Mouse (Mus musculus) limb, embryonic 12.5 days (tissue): Measurements from ENCODE around the gene Sirt4. TPM values are rescaled to one million over a fixed set of nuclear protein-coding genes. Genes with fewer than 3 reads are reported as not detected.

Experiments used
- ATAC-seq: fragments of 200-750 bp; cut with Nextera tagmentation; 2 replicates; pipeline ENCODE4 v1.8.0; 2017; ENCODE audit warnings: low read depth, moderate TSS enrichment; ENCODE audit not compliant: insufficient number of reproducible peaks, insufficient read depth, low FRiP score, low TSS enrichment
- H3K27ac ChIP-seq: fragments of 300-500 bp; sonication (generic); 2 replicates; pipeline ENCODE4 v1.5.1; 2016; ENCODE audit warnings: mild to moderate bottlenecking, moderate library complexity
- H3K27me3 ChIP-seq: fragments of 300-500 bp; sonication (generic); 2 replicates; pipeline ENCODE4 v1.6.1; 2016; ENCODE audit warnings: mild to moderate bottlenecking, moderate library complexity
- H3K36me3 ChIP-seq: fragments of 300-500 bp; sonication (generic); 2 replicates; pipeline ENCODE4 v1.6.1; 2016; ENCODE audit warnings: mild to moderate bottlenecking, moderate library complexity
- H3K4me1 ChIP-seq: fragments of 300-500 bp; sonication (generic); replicated peaks from 2 replicates; pipeline ENCODE4 v1.6.1; 2016
- H3K4me2 ChIP-seq: fragments of 300-500 bp; sonication (generic); 2 replicates; pipeline ENCODE4 v1.6.1; 2016; ENCODE audit warnings: mild to moderate bottlenecking, moderate library complexity
- H3K4me3 ChIP-seq: fragments of 300-500 bp; sonication (generic); replicated peaks from 2 replicates; pipeline ENCODE4 v1.5.1; 2016; ENCODE audit warnings: mild to moderate bottlenecking
- H3K9ac ChIP-seq: fragments of 300-500 bp; sonication (generic); replicated peaks from 2 replicates; pipeline ENCODE4 v1.6.1; 2016; ENCODE audit warnings: mild to moderate bottlenecking, moderate library complexity
- H3K9me3 ChIP-seq: fragments of 300-500 bp; sonication (generic); 2 replicates; pipeline ENCODE4 v1.6.1; 2016; ENCODE audit warnings: mild to moderate bottlenecking, moderate library complexity
- WGBS: fragments of 180-500 bp; shearing (Covaris S2); methylation state at CpG from one replicate; pipeline ENCODE4 v1.1.7; 2016; 5-methylcytosine and 5-hydroxymethylcytosine counted together
- polyA plus RNA-seq: library from polyadenylated mRNA; unstranded; fragments of >200 nt; fragmentation: Nextera tagmentation; extraction: Ambion mirVana; gene quantifications from 2 replicates; pipeline ENCODE4 v1.2.1, GENCODE M21; 2016

Gene Sirt4
- polyA plus RNA-seq, 1 experiment from 2014 or later, result 21.9 TPM

DNA sequence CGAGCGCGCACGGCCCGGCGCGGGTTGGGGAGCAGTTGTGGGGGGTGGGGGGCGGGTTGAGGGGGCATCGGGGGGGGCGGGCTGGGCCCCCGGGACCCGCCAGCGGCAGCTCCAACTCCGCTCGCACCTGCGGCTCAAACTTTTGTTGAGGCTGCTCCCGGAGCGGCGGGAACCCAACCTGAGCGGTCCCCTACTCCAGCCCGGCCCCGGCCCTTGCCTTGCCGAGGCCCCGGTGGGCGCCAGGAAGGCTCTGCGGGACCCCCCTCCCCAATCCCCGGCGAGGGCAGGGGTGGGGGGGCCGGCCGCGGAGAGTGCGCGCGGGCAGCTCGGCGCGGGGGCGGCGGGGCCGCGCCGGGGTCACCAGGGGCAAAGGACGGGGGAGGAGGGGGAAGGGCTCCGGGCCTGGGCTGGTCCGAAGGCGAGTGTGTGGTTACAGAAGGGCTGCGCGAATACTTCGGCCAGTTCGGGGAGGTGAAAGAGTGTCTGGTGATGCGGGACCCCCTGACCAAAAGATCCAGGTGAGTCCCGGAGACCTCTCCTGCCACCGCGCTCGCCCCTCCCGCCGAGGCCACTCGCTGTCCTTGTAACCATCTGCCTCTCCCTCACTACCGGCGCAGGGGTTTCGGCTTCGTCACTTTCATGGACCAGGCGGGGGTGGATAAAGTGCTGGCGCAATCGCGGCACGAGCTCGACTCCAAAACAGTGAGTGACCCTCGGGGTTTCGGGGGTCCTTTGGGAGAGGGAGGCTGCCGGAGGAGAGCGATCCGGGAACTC lies 54.2 kb downstream of the Sirt4 start:
- Histone ChIP-seq H3K9me3 (no peaks in the 10 kb centered on the region), H3K36me3 (peaks cover 28% of the 10 kb centered on the region), H3K4me3 (peak overlapping the region; percentile 98), H3K27me3 (peaks cover 13% of the 10 kb centered on the region; the same call in 1 of the 2 replicates), H3K9ac (peak overlapping the region; percentile 99), H3K27ac (peak overlapping the region; percentile 91), H3K4me2 (peak overlapping the region; percentile 93), H3K4me1 (peaks cover 59% of the 10 kb centered on the region)
- 1% methylated on average over 62 of the region's 73 CpGs for WGBS
- ATAC-seq, result no peak

DNA sequence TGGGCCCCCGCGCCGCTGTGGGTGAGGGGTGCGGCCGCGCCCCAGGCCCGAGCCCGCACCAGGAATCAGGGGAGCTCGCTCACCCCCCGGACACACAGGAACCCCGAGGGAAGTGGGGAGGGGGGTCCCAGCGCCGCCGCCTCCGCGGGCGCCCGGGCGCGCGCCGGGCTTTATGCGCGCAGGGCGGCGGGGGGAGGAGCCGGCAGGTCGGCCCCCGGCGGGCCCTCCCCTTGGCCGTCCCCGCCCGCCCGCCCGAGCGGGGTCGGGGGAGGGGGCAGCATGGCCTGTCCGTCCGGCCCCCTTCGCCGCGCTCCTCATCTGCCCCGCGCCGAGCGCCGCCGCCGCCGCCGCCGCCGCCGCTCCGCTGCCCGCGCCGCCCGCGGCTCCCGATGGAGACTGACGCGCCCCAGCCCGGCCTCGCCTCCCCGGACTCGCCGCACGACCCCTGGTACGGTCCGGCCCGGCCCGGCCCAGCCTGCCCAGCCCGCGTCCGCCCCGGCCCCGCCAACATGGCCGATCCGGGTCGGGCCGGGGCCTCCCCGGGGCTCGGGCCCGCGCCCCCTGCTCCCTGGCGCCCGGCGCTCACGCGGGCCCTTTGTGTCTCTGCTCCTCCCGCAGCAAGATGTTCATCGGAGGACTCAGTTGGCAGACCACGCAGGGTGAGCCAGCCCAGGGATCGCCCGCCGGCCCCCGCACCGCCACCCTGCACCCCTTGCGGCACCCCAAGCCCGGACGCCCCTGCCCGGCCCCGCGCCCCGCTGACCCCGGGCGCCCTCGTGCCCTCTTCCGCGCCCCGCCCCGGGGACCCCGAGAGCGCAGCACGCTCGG lies 55.0 kb downstream of the Sirt4 start, which contains the start of gene Msi1:
Msi1 (plus strand) TSS at position 241 of the 828 bp plus-strand sequence.
- Histone ChIP-seq H3K9me3 (no peaks in the 10 kb centered on the region), H3K9ac (peak within 1 kb of the TSS; percentile 99), H3K27ac (peak within 1 kb of the TSS; percentile 91), H3K4me2 (peak within 1 kb of the TSS; percentile 93), H3K4me3 (peak within 1 kb of the TSS; percentile 98), H3K4me1 (peaks cover 51% of the 10 kb centered on the region), H3K36me3 (peaks cover 28% of the 10 kb centered on the region), H3K27me3 (peaks cover 13% of the 10 kb centered on the region; the same call in 1 of the 2 replicates)
- WGBS, result 1% methylated on average over 65 of the region's 117 CpGs
- ATAC-seq, result peak; percentile 71

DNA sequence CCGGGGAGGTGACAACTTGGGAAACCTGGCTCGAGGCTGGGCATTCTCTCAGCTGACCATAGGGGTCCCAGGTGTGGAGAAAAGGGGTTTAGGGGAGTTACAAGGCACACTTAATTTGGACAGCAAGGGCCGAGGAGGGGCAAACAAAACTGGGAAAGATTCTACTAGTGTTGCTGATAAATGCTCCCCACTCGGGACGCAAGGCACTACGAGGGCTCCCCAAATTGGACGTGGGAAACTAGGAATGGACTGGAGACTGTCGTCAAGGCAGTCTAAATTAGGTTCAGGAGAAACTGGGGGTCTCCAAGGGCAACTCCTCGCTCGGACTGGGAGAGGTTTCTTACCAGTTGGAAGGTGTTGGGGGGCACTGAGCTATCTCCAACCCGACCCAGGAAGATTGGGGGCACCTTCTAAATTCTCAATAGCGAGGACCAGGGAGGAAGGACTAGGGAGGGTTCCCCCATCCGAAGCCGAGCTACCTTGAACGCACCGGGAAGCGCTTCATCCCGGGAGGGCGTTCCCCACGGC lies 55.6 kb downstream of the Sirt4 start:
- Histone ChIP-seq H3K9ac (peak overlapping the region; percentile 99), H3K4me1 (peaks cover 44% of the 10 kb centered on the region), H3K4me3 (peak overlapping the region; percentile 98), H3K27ac (peak overlapping the region; percentile 91), H3K36me3 (peaks cover 24% of the 10 kb centered on the region), H3K27me3 (peaks cover 13% of the 10 kb centered on the region; the same call in 1 of the 2 replicates), H3K4me2 (peak overlapping the region; percentile 93), H3K9me3 (no peaks in the 10 kb centered on the region)
- WGBS, result under 1% methylated on average over 20 of the region's 20 CpGs
- ATAC-seq, result no peak; the same call in 1 of the 2 replicates

Other genes starting within 250 kb of the Sirt4 start
- 93.9 and 104 TPM in 2 replicates for gene Pop5, start 248.9 kb downstream of the Sirt4 start, polyA plus RNA-seq
- gene Rnf10, start 211.8 kb downstream of the Sirt4 start, polyA plus RNA-seq, result 174 and 184 TPM in 2 replicates
- 39.0 and 44.0 TPM in 2 replicates for gene Coq5, start 205.1 kb downstream of the Sirt4 start, polyA plus RNA-seq
- 1,818 and 1,898 TPM in 2 replicates for gene Dynll1, start 183.7 kb downstream of the Sirt4 start, polyA plus RNA-seq
- 444 and 480 TPM in 2 replicates for gene Srsf9, start 157.5 kb downstream of the Sirt4 start, polyA plus RNA-seq
- gene Gatc, start 143.5 kb downstream of the Sirt4 start, polyA plus RNA-seq, result 27.3 and 30.6 TPM in 2 replicates
- gene Triap1, start 143.5 kb downstream of the Sirt4 start, polyA plus RNA-seq, result 65.4 and 67.0 TPM in 2 replicates
- gene Cox6a1, start 135.7 kb downstream of the Sirt4 start, polyA plus RNA-seq, result 668 and 680 TPM in 2 replicates
- 29.4 and 29.5 TPM in 2 replicates for gene Msi1, start 55.1 kb downstream of the Sirt4 start, polyA plus RNA-seq
- gene Pla2g1b, start 18.5 kb downstream of the Sirt4 start, polyA plus RNA-seq, result not detected in 2 replicates
- 40.3 and 47.1 TPM in 2 replicates for gene Pxn, start 22.0 kb upstream of the Sirt4 start, polyA plus RNA-seq
- 1,237 and 1,243 TPM in 2 replicates for gene Rplp0, start 74.7 kb upstream of the Sirt4 start, polyA plus RNA-seq
- gene Gcn1l1, start 80.5 kb upstream of the Sirt4 start, polyA plus RNA-seq, result 55.4 and 57.4 TPM in 2 replicates
- 14.5 and 17.7 TPM in 2 replicates for gene Rab35, start 147.2 kb upstream of the Sirt4 start, polyA plus RNA-seq
- gene Bicdl1, start 246.9 kb upstream of the Sirt4 start, polyA plus RNA-seq, result 10.1 and 10.8 TPM in 2 replicates